Mouse (Mus musculus) Patski (cell line): ENCODE data around the gene Lrpap1. TPM values are rescaled to one million over a fixed set of nuclear protein-coding genes. Genes with fewer than 3 reads are reported as not detected.

Source experiments
- ATAC-seq: fragments of 100-300 bp; one replicate; pipeline ENCODE4 v1.8.0; 2021
- CTCF ChIA-PET: fragments of 350-600 bp; sonication (Branson Sonifier 250); formaldehyde crosslinking; loops from one replicate; lab custom pipeline; 2022; ENCODE audit warnings: inconsistent platforms; lab: Charles Lee
- POLR2A ChIA-PET: fragments of 350-600 bp; sonication (Branson Sonifier 250); formaldehyde crosslinking; loops from one replicate; lab custom pipeline; 2022; ENCODE audit warnings: antibody characterized with exemption, inconsistent platforms; lab: Charles Lee
- DNase-seq: peaks from one replicate; pipeline ENCODE4 v3.0.0-alpha.2; 2011; ENCODE audit warnings: low read depth, low spot score
- H3K27me3 ChIP-seq: fragments of 371-371 bp; one replicate; pipeline ENCODE4 v1.5.1; 2021
- CTCF ChIP-seq: fragments of 100-300 bp; IDR thresholded peaks from one replicate; pipeline ENCODE4 v1.5.1; 2021
- in situ Hi-C: fragments of 300-500 bp; cut with MboI; formaldehyde crosslinking; loops from 3 replicates; pipeline ENCODE4 v1.11.1; 2018; ENCODE audit warnings: low pct_unique_long_range_greater_than_20kb, mixed read lengths
- polyA plus RNA-seq: library from polyadenylated mRNA; unstranded; gene quantifications from one replicate; pipeline ENCODE4 v1.2.3, GENCODE M21; 2021

Lrpap1 gene
- 161 TPM for polyA plus RNA-seq

- peak; percentile 70 for ATAC-seq
- peaks cover 11% of the 10 kb centered on the region for H3K27me3 ChIP-seq
- CTCF ChIA-PET, result interaction anchor here (1.2 kb wide), 1 partner anchor 20 kb away, joined by 3 read pairs; no protein-coding TSS in a partner anchor
- POLR2A ChIA-PET, result interaction anchor here (0.5 to 1.1 kb wide), 5 partner anchors 11 to 1485 kb away, joined by 3 to 4 read pairs (median 3); no protein-coding TSS in a partner anchor
- DNase-seq, result peak; percentile 57
- TF ChIP-seq CTCF, result no peak
- in situ Hi-C loops, result no loop called here
Observed at GRCm38 (mm10) chr5:35104960-35105921, at the start of gene Lrpap1. TSS of gene Lrpap1 (minus strand) at chr5:35105766.

GRCm38 (mm10) chr5:35149939-35150338, 44.4 kb upstream of the Lrpap1 start:
- POLR2A ChIA-PET, result no interaction called here
- no peak for DNase-seq
- H3K27me3 ChIP-seq, result peaks cover under 1% of the 10 kb centered on the region
- no peak for TF ChIP-seq CTCF
- ATAC-seq, result no peak
- CTCF ChIA-PET, result no interaction called here
- in situ Hi-C loops, result no loop called here

GRCm38 (mm10) chr5:35149526-35149925, 44.0 kb upstream of the Lrpap1 start:
- in situ Hi-C loops, result no loop called here
- ChIA-PET POLR2A (no interaction called here), CTCF (no interaction called here)
- TF ChIP-seq CTCF, result no peak
- no peak for ATAC-seq
- no peaks in the 10 kb centered on the region for H3K27me3 ChIP-seq
- no peak for DNase-seq

- DNase-seq (no peak), ATAC-seq (no peak)
- ChIA-PET POLR2A (no interaction called here), CTCF (no interaction called here)
- in situ Hi-C loops, result no loop called here
- no peaks in the 10 kb centered on the region for H3K27me3 ChIP-seq
- no peak for TF ChIP-seq CTCF
Observed at GRCm38 (mm10) chr5:35147963-35148767, 42.6 kb upstream of the Lrpap1 start.

- no peak for TF ChIP-seq CTCF
- POLR2A ChIA-PET, result no interaction called here
- ATAC-seq (no peak), DNase-seq (no peak)
- peaks cover 1% of the 10 kb centered on the region for H3K27me3 ChIP-seq
- CTCF ChIA-PET, result no interaction called here
- in situ Hi-C loops, result no loop called here
Observed at GRCm38 (mm10) chr5:35147155-35147962, 41.8 kb upstream of the Lrpap1 start.

- no peak for DNase-seq
- no peak for TF ChIP-seq CTCF
- peaks cover 6% of the 10 kb centered on the region for H3K27me3 ChIP-seq
- in situ Hi-C loops, result no loop called here
- POLR2A ChIA-PET, result no interaction called here
- no peak for ATAC-seq
- CTCF ChIA-PET, result no interaction called here
Observed at GRCm38 (mm10) chr5:35146747-35147146, 41.2 kb upstream of the Lrpap1 start.

GRCm38 (mm10) chr5:35144716-35145115, 39.1 kb upstream of the Lrpap1 start:
- ChIA-PET CTCF (no interaction called here), POLR2A (no interaction called here)
- TF ChIP-seq CTCF, result no peak
- H3K27me3 ChIP-seq, result peaks cover 22% of the 10 kb centered on the region
- no peak for ATAC-seq
- no peak for DNase-seq
- in situ Hi-C loops, result no loop called here

- ATAC-seq (no peak), DNase-seq (no peak)
- POLR2A ChIA-PET, result no interaction called here
- TF ChIP-seq CTCF, result no peak
- H3K27me3 ChIP-seq, result peaks cover 22% of the 10 kb centered on the region
- in situ Hi-C loops, result no loop called here
- CTCF ChIA-PET, result no interaction called here
Observed at GRCm38 (mm10) chr5:35143460-35144245, 38.1 kb upstream of the Lrpap1 start.

GRCm38 (mm10) chr5:35142910-35143309, 37.3 kb upstream of the Lrpap1 start:
- DNase-seq, result no peak
- TF ChIP-seq CTCF, result no peak
- H3K27me3 ChIP-seq, result peaks cover 27% of the 10 kb centered on the region
- in situ Hi-C loops, result no loop called here
- CTCF ChIA-PET, result no interaction called here
- ATAC-seq, result no peak
- POLR2A ChIA-PET, result no interaction called here
